Mouse (Mus musculus): Measurements from ENCODE around the gene Ednra.

The Ednra gene

DNA sequence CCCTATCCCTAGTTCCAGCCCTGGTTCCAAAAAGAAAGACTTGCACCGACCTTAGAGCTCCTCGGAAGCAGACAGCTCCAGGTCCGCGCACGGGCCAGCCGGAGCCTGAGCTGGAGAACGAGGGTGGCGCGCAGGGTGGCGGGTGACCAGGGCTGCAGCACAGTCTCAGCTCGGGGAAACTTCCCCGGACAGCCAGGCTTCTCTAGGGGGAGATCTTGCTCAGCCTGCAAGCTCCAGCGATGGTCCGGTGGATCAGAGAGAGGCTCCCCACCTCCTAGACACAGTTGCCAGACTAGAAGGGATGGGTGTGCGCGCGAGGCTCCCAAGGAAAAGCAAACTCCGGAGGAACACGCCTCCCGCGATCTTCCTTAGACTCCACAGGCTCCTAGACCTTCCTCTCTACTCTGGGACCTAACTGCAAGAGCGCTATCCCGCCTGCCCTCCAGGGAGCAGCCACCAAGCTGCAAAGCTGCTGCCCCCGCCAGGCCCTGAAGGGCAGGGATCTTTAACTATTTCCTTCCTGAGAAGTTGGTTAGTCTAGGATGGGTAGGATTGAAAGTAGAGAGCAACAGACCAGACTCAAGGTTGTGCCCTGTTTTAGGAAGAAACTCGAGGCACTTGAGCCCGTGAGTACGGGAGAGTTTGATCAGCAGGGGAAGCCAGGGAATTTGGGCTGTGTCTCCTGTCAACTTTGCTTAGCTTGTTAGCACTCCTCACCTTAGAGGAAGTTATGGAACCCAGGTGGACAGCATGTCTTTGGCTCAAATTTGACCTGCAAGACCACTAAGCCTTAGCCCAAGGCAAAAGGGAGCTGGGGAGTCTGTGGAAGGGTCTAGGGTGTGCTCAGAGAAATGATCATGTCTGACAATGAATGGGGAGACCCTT lies at the start of gene Ednra:
Ednra (minus strand) TSS at position 419 of the 885 bp plus-strand sequence.
- DNase-seq: no peak

DNA sequence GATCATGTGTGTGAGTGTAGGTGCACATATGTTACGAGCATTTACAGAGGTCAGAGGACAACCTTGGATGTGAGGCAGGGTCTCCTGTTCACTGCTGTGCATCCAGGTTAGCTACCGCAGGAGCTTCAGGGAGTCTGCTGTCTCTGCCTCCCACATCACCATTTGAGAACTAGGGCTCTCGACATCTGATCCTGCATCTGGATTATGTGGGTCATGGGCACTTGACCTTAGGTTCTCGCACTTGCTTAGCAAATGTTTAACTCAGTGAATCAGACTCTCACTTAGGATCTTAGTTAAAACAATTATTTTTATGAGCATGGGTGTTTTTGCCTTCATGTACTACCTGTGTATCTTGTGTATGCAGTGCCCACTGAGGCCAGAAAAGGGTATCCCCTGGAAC lies 49.6 kb upstream of the Ednra start:
- DNase-seq: no peak

DNA sequence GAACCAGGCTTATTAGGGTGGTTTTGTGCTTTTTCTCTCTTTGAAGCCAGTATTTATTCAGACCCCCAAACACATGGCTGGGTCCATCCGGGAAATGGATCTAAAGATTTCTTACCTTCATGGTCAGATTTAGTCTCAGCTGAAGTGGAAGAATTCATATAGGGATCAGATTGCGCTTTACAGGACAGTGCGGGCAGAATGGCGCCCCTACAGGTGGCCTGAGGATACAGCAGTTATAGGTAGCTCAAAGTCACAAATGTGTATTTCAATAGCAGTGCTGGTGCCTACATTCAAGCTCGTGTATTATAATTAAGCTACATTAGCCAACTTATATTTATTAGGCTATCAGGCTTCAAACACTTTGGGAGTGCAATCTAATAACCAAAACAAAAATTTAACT lies 49.0 kb upstream of the Ednra start:
- DNase-seq: no peak

- no peak for DNase-seq
These were observed 48.1 kb upstream of the Ednra start for GRCm38 (mm10) chr8:77772210-77772886.

- no peak for DNase-seq
These were observed 46.7 kb upstream of the Ednra start for GRCm38 (mm10) chr8:77770966-77771365.

- no peak for DNase-seq
These were observed 44.7 kb upstream of the Ednra start for GRCm38 (mm10) chr8:77768916-77769315.

DNA sequence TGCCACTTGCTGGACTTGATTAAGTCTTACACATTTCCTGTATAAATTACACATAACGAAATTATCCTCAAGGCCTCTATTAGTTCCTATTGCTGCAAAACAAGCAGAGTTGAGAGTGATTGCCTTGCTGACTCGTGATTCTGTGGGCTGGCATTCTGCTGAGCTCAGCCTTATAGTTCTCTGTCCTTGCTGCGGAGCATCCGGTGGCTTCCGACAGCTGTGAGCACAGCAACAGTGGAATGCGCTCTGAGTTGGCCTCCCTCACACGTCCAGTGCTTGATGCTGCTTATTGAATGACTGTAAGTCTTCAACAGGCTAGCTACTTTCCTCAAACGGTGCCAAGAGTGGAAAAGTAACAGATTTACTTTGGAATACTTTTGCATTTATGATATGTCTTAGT lies 40.0 kb upstream of the Ednra start:
- DNase-seq: no peak

DNA sequence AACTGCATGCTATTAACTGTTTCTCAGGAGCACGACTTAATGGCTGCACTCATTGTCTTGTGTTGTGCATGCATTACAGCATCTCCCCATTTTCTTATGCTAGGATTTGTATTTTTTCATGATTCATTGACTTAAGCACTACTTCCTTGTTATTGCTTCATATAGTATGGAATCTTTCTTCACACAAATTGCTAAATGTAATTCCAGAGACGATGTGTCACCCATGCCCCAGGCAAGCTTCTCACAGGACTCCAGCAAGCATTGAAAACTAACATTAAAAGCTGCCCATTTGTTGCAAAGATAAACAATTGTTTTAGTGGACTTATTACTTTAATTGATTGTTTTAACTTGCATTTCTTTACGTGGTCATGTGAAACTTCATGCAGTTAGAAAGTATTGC lies 38.7 kb upstream of the Ednra start:
- no peak for DNase-seq

DNA sequence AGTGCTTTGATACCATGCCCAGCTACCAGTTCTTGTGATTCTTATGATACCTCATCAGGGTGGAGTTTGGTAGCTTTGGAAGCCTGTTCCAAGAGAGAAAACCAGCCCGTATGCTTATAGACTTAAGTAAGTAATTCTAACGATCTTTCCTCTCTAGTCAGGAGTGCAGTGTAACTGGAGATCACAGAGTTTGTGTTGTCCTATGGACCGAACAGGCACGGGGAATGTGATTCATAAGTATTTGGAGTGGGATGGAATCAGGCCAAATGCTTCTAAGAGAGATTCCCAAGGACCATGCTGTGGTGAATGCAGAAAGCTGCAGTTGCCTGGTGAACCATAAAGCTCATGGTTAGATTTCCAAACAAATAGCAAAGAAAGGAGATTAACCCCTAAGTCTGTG lies 31.2 kb upstream of the Ednra start:
- DNase-seq: no peak

GRCm38 (mm10) chr8:77753796-77754195 lies 29.5 kb upstream of the Ednra start:
- no peak for DNase-seq

DNA sequence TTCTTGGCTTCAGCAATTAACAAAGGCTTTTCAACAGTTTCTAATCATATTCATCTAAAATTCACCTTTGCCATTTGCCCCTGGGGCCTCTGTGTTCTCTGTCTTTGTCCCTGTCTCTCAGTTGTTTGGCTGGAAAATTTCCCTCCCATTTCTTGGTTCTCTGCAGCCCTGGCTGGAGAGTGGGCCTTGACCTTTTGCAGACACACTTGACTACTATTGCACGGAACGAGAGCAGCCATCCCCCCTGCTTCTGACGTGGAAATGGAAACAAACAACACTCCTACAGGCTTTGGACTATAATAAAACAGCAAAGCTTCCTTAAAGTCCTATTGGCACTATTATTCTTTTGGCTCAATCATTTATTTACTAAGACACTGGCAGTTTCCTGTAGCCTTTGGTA lies 27.8 kb upstream of the Ednra start:
- no peak for DNase-seq

- DNase-seq: no peak
These were observed 26.1 kb upstream of the Ednra start for GRCm38 (mm10) chr8:77750407-77750806.

GRCm38 (mm10) chr8:77744476-77744875 lies 20.2 kb upstream of the Ednra start:
- no peak for DNase-seq

DNA sequence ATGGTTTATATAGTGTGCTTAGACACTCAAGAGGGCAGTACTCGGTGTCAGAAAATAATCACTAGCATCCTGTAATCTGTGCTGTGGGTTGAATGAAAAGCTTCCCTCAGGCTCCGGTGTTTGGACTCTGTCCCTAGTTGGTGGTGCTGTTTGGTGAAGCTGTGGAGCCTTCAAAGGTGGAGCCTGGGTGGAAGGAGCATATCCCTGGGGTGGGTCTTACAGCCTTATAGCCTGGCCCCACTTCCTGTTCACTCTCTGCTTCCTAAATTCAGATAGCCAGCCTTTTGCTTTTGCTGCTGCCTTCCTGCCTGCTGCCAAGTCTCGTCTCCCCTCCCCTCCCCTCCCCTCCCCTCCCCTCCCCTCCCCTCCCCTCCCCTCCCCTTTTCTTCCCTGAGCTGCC lies 18.1 kb upstream of the Ednra start:
- DNase-seq: no peak

DNA sequence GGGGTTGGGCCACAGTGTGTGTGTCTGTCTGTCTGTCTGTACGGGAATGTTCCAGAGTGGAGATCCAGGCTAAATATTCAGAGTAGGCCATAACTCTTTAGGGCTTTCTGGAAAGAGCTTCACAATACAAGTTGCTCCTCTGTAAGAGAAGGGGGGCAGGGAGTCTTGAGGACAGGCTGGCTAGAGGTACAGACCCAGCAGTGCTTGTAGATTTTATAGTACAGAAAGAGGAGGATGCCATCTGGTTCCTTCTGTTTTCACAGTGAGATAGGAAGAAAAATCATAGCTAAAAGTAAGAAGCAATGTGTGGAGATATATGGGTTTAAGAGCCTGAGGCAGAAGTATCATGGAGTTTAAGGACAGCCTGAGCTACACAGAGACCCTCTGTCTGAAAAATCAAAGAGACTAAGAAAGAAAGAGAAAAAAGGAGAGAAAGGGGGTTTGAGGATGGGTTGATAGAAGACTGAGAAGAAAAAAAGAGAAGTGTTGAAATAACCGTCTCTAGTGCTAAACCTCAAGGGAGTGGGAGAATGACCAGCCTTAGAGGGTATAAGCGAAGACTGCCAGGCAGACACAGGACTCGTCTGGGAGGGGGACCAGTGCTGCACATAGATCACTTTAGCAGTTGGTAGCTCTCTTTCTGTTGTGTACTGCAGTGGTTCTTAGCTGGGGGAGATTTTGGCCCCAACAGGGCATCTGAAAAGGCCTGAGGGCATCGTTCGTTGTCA lies 16.9 kb upstream of the Ednra start:
- DNase-seq: no peak

GRCm38 (mm10) chr8:77738419-77738818 lies 14.2 kb upstream of the Ednra start:
- DNase-seq: no peak

DNA sequence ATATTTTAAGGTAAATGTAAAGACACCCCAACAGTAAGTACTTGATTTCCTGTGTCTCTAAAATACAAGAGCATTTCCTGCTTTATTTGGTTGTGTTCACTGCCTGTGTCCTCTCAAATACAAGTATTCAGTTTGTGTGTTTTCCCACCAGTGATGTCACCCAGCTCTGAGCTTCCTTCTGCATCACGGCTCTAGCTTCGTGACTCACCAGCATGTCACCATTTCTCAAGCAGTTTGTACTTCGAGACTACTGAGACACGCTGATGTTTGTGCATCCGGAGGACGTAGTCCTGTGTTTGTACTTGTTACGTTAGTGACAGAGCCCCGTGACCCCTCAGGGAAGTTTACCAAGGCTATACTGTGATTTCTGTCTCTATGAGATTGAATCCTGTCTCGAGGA lies 13.1 kb upstream of the Ednra start:
- no peak for DNase-seq

DNA sequence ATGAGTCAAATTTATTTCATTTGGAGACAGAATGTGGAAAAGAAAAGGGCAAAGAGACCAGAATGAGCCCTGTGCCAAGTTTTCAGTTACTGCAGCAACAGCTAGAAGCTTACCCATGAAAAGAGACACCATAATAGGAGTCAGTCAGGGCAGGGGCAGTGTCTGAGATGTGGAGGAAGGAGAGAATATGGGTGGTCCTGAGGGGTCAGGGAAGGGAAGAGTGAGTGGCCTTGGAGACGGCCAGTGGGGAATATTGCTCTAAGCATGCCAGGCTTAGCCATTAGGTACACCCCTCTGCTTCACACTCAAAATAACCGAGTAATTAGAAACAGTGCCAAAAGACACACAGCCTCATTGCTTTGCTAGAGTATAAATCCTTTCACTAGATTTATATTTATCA lies 9.5 kb upstream of the Ednra start:
- DNase-seq: no peak

DNA sequence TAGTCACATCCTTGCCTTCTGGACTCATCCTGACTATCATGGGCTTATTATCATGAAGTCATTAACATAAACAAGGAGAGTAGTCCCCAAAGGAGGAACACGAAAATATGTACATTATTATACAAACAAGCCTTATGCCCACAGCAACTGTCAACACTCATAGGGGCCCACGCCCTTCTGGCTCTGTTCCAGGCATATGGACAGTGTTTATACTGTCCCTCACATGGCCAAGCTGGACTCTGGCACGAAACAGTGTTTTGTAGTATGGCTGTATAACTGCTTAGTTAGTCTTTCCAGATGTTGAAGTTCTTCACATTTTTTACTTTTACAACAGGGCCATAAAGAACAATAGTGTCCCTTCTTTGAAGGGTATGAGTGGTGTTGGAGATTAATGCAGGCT lies 8.7 kb upstream of the Ednra start:
- no peak for DNase-seq

DNA sequence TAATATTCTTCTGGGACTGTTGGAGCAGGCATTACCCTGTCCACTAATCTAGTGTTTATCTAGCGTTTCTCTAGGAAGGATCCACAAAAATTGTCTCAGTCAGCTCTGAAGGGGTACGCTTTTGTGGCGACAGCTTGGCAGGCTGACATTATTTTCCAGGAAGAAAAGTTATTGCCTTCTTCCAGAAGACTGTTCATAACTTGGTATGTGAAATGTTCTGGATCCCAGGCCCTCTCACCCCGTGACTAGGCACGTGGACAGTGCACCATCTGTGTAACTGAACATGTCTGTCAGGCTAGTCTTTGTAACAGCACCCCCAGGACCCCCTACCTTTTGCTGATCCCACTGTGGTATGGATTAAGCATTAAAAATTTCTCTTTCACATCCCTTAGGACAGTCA lies 1.1 kb upstream of the Ednra start:
- DNase-seq: no peak

DNA sequence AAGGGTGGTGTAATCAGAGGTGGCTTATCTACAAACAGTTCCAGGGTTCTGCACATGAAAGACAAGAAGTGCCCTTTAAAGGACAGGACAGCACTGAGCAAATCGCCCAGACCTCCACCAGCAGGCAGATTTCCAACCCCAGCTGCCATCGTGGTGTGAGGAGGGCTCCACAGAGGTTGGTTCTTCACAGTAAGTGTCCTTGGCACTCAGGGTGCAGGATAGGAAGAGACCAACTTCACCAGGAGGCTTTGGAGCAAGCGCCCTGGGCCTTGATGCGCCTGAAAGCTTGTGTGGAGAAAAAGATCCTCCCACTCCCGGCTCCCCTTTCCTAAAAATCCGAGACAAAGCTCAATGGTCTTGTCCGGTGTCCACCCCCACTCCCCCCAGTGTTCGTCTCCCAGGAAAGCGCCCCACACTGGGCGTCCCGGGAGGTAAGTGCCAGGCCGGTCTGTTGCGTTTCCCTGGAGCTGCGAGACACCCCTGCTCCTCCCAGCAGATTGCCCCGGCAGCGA lies 674 bp downstream of the Ednra start:
- DNase-seq: no peak

DNA sequence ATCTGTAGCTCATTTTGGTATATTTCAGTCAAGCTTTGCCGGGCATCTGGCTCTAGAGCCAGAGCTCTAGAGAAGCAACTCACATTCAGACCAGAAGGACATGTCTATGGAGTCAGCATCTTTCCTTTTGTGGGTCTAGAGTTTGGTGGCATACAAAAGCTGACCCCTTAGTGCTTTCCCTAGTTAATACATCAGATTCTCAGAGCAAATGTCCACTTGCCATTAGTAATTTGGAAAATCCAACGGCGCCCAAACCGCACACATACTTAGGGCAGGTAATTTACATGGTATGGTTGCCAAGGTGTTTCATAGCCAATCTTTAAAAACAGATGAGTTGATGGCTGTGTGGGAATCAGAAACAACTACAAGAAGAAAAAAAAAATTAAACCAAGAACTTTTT lies 1.2 kb downstream of the Ednra start:
- no peak for DNase-seq

DNA sequence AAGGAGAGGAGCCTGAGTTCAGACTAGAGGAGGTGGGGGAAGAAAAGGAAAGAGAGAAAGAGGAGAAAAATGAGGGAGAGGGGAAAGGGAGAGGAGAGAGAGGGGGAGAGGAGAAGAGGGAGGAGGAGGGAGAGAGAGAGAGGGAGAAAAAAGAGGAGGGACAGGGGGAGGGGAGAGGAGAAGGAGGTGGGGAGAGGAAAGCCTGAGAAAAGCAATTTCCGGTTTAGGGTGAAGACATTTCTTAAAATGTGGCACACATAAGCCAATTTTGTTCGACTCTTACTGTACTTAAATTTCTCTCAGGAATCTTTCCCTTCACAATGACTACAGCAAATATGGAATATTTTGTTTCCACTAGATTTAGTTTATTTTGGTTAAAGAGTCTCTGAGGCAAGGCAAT lies 5.3 kb downstream of the Ednra start:
- DNase-seq: no peak

DNA sequence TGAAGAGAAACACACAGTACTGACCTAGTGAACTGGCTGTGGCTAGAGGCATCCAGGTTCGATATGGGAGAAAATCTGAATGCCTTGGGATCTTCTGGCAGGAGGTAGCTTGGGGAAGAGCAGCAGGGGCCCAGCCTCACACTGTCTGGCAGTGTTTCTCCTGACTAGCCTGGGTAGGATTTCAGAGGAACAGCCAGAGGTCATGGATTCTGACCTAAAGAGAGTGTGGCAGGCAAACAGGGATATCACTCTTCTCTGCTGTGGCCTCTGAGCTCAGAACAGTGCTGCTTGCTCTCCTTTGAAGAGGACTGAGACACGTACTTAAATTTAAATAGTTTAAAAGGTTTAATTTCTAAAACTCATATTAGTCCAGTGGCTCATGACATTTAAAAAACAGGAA lies 7.2 kb downstream of the Ednra start:
- no peak for DNase-seq

Measured in B cell, adult 2 months (primary cell).